Mouse (Mus musculus) forebrain, embryonic 11.5 days (tissue): ENCODE measurements around the gene Skiv2l. TPM values are rescaled to one million over a fixed set of nuclear protein-coding genes. Genes with fewer than 3 reads are reported as not detected.

Experiments
- microRNA-seq: library from miRNA; unstranded; fragments of <30 nt; microRNA quantifications from one replicate; pipeline ENCODE4, GENCODE M21; 2016; ENCODE audit not compliant: insufficient number of aligned reads
- polyA plus RNA-seq: library from polyadenylated mRNA; unstranded; fragments of >200 nt; fragmentation: Nextera tagmentation; extraction: Ambion mirVana; gene quantifications from 2 replicates; pipeline ENCODE4 v1.2.1, GENCODE M21; 2014

The Skiv2l gene
- polyA plus RNA-seq, 1 experiment from 2014 or later = 53.1 TPM

Small RNA genes lying within 50 kb of the gene (microRNA-seq; reads per million reads assigned to microRNA genes)
- gene Mir6970 (not detected), gene Mir6971 (3.4 reads per million), gene Mir6972 (not detected)

Other genes with a start within 250 kb of the Skiv2l start
- 158 and 169 TPM in 2 replicates for gene Rnf5, start 246.5 kb downstream of the Skiv2l start, polyA plus RNA-seq
- gene Agpat1, start 245.9 kb downstream of the Skiv2l start, polyA plus RNA-seq = 93.4 and 101 TPM in 2 replicates
- gene Egfl8, start 234.2 kb downstream of the Skiv2l start, polyA plus RNA-seq = 1.6 and 2.3 TPM in 2 replicates
- gene Ppt2, start 221.7 kb downstream of the Skiv2l start, polyA plus RNA-seq = 26.4 and 29.0 TPM in 2 replicates
- 2.4 and 2.7 TPM in 2 replicates for gene Prrt1, start 220.7 kb downstream of the Skiv2l start, polyA plus RNA-seq
- gene Fkbpl, start 205.4 kb downstream of the Skiv2l start, polyA plus RNA-seq = 14.5 and 18.2 TPM in 2 replicates
- gene Atf6b, start 203.1 kb downstream of the Skiv2l start, polyA plus RNA-seq = 79.5 and 82.9 TPM in 2 replicates
- 0.03 TPM in 1 of 2 replicates, not detected in the other for gene Tnxb, start 179.7 kb downstream of the Skiv2l start, polyA plus RNA-seq
- 0.05 TPM in 1 of 2 replicates, not detected in the other for gene C4b, start 106.3 kb downstream of the Skiv2l start, polyA plus RNA-seq
- gene Cyp21a1, start 45.6 kb downstream of the Skiv2l start, polyA plus RNA-seq = not detected in 2 replicates
- gene Stk19, start 13.3 kb downstream of the Skiv2l start, polyA plus RNA-seq = 26.3 and 28.3 TPM in 2 replicates
- gene Dxo, start 13.2 kb downstream of the Skiv2l start, polyA plus RNA-seq = 78.5 and 84.9 TPM in 2 replicates
- gene Nelfe, start 181 bp upstream of the Skiv2l start, polyA plus RNA-seq = 143 and 144 TPM in 2 replicates
- 2.6 and 3.3 TPM in 2 replicates for gene Cfb, start 12.3 kb upstream of the Skiv2l start, polyA plus RNA-seq
- 2.1 and 2.8 TPM in 2 replicates for gene Zbtb12, start 29.3 kb upstream of the Skiv2l start, polyA plus RNA-seq
- gene Gm20547, start 31.8 kb upstream of the Skiv2l start, polyA plus RNA-seq = not detected in 2 replicates
- 1.1 and 1.7 TPM in 2 replicates for gene C2, start 48.1 kb upstream of the Skiv2l start, polyA plus RNA-seq
- 90.4 and 96.8 TPM in 2 replicates for gene Ehmt2, start 48.3 kb upstream of the Skiv2l start, polyA plus RNA-seq
- not detected in 2 replicates for gene Slc44a4, start 64.3 kb upstream of the Skiv2l start, polyA plus RNA-seq
- gene Neu1, start 81.0 kb upstream of the Skiv2l start, polyA plus RNA-seq = 12.8 and 13.4 TPM in 2 replicates
- 0.24 TPM in 1 of 2 replicates, not detected in the other for gene Hspa1b, start 109.0 kb upstream of the Skiv2l start, polyA plus RNA-seq
- not detected in 2 replicates for gene Gm20481, start 119.7 kb upstream of the Skiv2l start, polyA plus RNA-seq
- gene Hspa1a, start 121.9 kb upstream of the Skiv2l start, polyA plus RNA-seq = 1.6 TPM in 2 replicates
- gene Hspa1l, start 122.5 kb upstream of the Skiv2l start, polyA plus RNA-seq = 1.7 and 1.8 TPM in 2 replicates
- gene Lsm2, start 131.7 kb upstream of the Skiv2l start, polyA plus RNA-seq = 288 and 292 TPM in 2 replicates
- gene Vars, start 150.8 kb upstream of the Skiv2l start, polyA plus RNA-seq = 169 and 174 TPM in 2 replicates
- gene Vwa7, start 166.4 kb upstream of the Skiv2l start, polyA plus RNA-seq = 0.15 and 0.27 TPM in 2 replicates
- gene Sapcd1, start 177.8 kb upstream of the Skiv2l start, polyA plus RNA-seq = 4.0 and 4.1 TPM in 2 replicates
- 5.8 and 7.9 TPM in 2 replicates for gene Msh5, start 196.5 kb upstream of the Skiv2l start, polyA plus RNA-seq
- gene Clic1, start 199.8 kb upstream of the Skiv2l start, polyA plus RNA-seq = 67.7 and 74.5 TPM in 2 replicates
- gene Ddah2, start 208.8 kb upstream of the Skiv2l start, polyA plus RNA-seq = 489 and 543 TPM in 2 replicates
- 0.20 TPM in 1 of 2 replicates, not detected in the other for gene Ly6g6c, start 215.2 kb upstream of the Skiv2l start, polyA plus RNA-seq
- 1.3 and 1.6 TPM in 2 replicates for gene Mpig6b, start 216.0 kb upstream of the Skiv2l start, polyA plus RNA-seq
- gene Ly6g6e, start 226.7 kb upstream of the Skiv2l start, polyA plus RNA-seq = 0.39 and 0.57 TPM in 2 replicates
- gene Ly6g6d, start 227.9 kb upstream of the Skiv2l start, polyA plus RNA-seq = 1.7 and 1.8 TPM in 2 replicates
- gene Ly6g6f, start 235.4 kb upstream of the Skiv2l start, polyA plus RNA-seq = 0.72 and 0.88 TPM in 2 replicates
- gene Abhd16a, start 239.1 kb upstream of the Skiv2l start, polyA plus RNA-seq = 52.6 and 53.8 TPM in 2 replicates